Mouse (Mus musculus) erythroblast, embryonic 14.5 days (primary cell): Measurements from ENCODE around the gene Olfr464.

ENCODE experiments used
- GATA1 ChIP-seq: IDR thresholded peaks from 2 replicates; pipeline ENCODE4 v1.6.1; 2012; ENCODE audit warnings: low read length, inconsistent platforms, mixed read lengths
- TAL1 ChIP-seq: IDR thresholded peaks from 3 replicates; pipeline ENCODE4 v1.6.1; 2012; ENCODE audit warnings: low read length, inconsistent platforms, mixed read lengths

DNA sequence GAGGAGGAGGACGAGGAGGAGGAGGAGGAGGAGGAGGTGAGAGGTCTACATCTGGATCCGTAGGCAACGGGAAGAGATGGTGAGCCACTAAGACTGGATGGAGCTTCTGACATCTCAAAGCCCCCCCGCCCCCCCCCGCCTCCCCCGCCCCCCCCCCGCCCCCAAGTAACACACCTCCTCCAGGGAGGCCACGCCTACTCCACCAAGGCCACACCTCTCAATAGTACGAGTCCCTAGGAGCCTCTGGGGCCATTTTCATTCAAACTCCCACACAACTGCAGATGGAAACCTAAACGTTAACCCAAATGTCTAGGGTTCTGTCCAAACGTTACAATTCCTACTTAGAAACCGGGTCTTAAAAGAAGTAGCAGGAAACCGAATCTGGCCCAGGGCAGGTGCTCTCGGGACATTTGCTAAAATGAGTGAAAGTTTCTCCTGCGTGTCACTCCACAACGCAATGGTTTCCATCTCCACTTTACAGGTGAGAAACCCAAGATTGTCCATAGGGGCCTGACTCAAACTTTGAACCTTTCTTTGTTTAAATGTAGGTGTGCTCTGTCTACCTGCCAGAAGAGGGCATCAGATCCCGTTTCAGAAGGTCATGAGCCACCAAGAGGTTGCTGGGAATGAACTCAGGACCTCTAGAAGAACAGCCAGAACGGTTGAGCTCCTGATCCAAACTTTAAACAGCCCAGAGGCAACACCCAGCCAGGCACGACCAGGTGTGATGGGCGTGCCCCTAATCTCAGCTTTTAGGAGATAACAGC lies 47.8 kb upstream of the Olfr464 start:
- TF ChIP-seq GATA1, result no peak
- no peak for TF ChIP-seq TAL1
